Mouse (Mus musculus) layer of hippocampus, postnatal 36 days (tissue): Measurements from ENCODE around the gene Dnajc14. TPM values are rescaled to one million over a fixed set of nuclear protein-coding genes. Genes with fewer than 3 reads are reported as not detected.
"Not testable (repeated sequence)": the region's sequence is repeated elsewhere in the genome, so short reads cannot be mapped to it uniquely, and the experiment has no call there.

Experiments
- DNase-seq, 2 experiments: peaks; one replicate each; pipeline ENCODE4 v3.0.0; 2022
- total RNA-seq, 2 experiments: library from RNA; stranded (reverse); gene quantifications; 2 replicates each; pipeline ENCODE4 v1.2.3; 2021

Gene Dnajc14
- total RNA-seq, 2 experiments from 2014 or later: 65.3 to 69.1 TPM

- peak; percentile 98 to 99 for DNase-seq
Measured at GRCm38 (mm10) chr10:128821358-128822056, 17.6 kb downstream of the Dnajc14 start, which contains the start of gene Ormdl2. Gene Ormdl2, minus strand, starts transcription at chr10:128821645.

DNA sequence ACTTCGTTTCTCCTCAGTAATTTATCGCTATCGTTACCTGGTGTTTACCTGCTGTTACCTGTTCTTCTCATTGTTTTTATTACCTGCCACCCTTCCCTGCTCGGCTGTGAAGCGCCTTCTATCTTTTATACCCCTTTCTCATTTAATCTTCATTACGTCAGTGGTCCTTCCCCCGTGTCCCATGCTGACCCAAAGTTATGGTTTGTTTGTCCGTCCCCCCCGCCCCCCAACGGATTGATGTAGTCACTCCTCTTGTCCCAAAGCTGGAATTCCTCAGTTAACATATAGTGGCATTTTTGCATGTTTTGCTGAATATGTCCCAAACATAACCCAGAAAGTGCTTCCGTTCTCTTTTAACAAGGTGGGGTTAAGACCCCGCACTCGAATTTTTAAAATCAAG is 18.3 kb downstream of the Dnajc14 start:
- DNase-seq: no peak

DNA sequence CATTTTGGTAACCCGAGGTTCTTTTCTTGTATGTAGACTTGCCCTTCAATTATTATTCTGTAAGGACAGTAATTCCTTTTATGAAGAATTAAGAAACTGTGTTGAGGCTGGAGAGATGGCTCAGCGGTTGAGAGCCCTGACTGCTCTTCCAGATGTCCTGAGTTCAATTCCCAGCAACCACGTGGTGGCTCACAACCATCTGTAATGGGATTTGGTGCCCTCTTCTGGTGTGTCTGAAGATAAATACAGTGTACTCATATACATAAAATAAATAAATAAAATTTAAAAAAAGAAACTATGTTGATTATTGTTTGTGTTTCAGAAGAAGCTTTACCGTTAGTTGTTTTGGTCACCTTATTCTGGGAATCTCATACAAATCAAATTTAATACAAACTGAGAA is 19.2 kb downstream of the Dnajc14 start:
- DNase-seq: not testable (repeated sequence)

GRCm38 (mm10) chr10:128823821-128824220 is 20.0 kb downstream of the Dnajc14 start:
- DNase-seq: no peak

GRCm38 (mm10) chr10:128837400-128837799 is 33.5 kb downstream of the Dnajc14 start:
- DNase-seq: no peak

GRCm38 (mm10) chr10:128839434-128839833 is 35.6 kb downstream of the Dnajc14 start:
- no peak for DNase-seq

DNA sequence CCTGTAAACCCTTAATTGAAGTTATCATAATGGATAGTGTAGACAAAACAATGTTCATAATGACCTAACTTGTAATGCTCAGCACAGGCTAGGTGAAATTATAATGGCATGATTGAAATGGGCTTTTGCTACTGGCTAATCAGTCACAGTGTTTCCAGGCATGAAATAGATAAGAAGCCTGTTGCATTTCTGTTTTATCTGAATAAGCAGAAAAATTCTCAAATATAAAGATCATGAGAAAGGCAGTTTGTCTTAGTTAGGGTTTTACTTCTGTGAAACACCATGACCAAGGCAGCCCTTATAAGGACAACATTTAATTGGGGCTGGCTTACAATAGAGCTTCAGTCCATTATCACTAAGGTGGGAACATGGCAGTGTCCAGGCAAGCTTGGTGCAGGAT is 36.8 kb downstream of the Dnajc14 start:
- no peak for DNase-seq

DNA sequence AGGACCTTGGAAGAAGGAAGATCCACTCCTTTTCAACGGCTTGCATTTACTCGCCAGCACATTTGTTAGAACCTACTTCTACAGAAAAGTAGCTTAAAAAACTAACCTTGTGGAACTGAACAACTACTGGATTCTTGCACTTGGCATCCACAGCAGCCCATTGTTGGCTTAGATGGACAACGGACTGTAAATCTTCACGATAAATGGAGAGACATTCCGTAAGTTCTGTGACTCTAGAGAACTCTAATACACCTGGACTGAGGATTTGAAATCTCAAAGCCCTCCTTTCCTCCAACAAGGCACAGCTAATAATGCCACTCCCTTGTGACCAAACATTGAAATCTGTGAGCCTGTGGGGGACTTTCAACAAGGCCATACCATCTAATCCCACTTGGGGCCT is 39.4 kb downstream of the Dnajc14 start:
- no peak for DNase-seq

DNA sequence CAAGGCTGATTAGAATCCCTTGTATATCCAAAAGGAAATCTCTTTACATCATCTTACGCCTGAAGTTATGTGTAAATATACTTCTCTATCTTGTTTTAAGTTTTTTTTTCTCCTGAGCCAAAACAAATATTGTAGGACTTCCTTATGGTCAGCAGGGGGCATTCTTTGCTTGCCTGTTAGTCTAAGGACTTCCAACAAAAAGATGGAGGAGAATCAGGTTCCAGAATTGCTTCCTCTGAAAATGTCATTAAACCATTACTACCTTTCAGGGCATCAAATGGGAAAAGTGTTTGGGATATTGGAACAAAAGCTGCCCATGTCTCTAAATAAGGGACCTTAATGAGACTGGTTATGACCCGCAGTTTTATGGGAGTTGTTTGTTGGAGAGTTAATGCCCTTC is 41.7 kb downstream of the Dnajc14 start:
- no peak for DNase-seq

DNA sequence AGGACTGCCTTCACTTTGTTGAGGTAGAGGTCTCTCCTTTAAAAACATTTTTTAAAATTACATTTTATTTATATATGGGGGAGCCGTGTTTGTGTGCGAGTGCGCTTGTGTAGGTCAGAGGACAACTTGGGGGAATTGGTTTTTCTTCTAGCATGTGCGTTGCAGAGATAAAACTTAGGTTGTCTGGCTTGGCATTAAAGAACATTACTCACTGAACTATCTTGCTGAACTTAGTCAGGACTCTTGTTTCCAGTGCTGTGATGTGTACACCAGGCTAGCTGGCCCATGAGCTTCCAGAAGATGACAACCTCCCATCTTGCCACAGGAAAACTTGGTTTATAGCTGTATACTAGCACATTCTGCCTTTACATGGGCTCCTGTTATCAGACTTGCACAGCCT is 42.8 kb downstream of the Dnajc14 start:
- no peak for DNase-seq

DNA sequence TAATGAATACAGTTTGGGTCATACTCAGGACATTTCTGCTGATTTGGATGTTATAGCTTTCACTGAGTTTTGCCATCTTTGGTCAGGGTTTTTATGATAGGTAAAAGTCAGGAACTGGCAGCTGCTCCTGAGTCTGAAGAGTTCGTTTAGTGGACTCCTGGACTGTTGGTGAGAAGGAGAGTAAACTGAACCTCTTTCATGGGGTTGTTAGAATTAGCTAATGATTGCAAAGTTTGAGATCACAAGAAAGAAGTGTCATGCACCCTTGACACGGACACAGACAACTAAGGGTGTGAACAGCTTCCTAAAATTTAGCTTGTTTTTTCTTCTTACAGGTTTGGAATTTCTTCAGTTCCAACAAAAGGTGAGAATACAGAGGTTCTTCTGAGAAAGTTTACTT is 44.6 kb downstream of the Dnajc14 start:
- no peak for DNase-seq

DNA sequence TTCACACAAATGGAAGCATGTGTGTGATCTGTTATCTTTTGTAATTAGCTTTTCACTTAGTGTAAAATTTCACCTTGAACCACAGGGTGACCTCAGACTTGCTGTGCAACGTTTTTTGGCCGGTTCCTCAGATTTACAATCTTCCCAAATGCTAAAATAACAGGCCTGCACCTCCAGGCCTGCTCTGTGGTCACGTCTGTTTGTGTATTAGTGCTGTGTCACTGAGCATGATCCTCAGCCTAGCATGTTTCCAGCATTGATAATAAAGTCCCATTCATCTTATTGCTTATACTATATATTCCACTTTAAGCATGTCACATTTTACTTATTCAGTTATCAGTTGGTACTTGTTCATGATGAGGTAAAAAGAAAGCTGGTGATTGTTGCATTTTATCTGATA is 46.5 kb downstream of the Dnajc14 start:
- no peak for DNase-seq

GRCm38 (mm10) chr10:128861176-128861575 is 57.3 kb downstream of the Dnajc14 start:
- DNase-seq: no peak

DNA sequence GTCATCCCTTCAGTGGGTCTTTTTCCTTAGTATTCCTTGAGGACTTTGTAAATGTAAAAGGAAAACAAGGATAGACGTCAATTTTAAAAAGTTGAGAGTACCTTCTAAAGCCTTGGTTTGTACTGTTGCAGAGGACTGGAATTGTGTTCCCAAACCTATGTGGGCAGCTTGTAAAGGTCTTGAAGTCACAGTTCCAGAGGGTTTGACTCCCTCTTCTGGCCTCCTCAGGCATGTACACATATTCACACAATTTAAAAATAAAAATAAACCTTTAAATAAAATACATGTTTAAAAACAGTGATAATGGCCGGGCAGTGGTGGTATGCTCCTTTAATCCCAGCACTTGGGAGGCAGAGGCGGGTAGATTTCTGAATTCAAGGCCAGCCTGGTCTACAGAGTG is 62.2 kb downstream of the Dnajc14 start:
- no peak for DNase-seq

GRCm38 (mm10) chr10:128866518-128866917 is 62.7 kb downstream of the Dnajc14 start:
- no peak for DNase-seq

Other genes with a start within 250 kb of the Dnajc14 start
- 10 to 100 TPM; 61.9 to 66.9 TPM for gene Pa2g4, start 238.1 kb upstream of the Dnajc14 start, total RNA-seq
- gene Erbb3, start 214.4 kb upstream of the Dnajc14 start, total RNA-seq: 1 to 10 TPM; 7.8 to 8.0 TPM
- gene Rps26, start 177.3 kb upstream of the Dnajc14 start, total RNA-seq: 100 to 1,000 TPM; 288 to 319 TPM
- 10 to 100 TPM; 14.8 to 15.5 TPM for gene Ikzf4, start 158.1 kb upstream of the Dnajc14 start, total RNA-seq
- 10 to 100 TPM; 11.4 to 14.2 TPM for gene Suox, start 130.0 kb upstream of the Dnajc14 start, total RNA-seq
- 100 to 1,000 TPM; 131 to 134 TPM for gene Rab5b, start 107.8 kb upstream of the Dnajc14 start, total RNA-seq
- under 1 TPM; 0.25 to 0.35 TPM for gene Pmel, start 99.9 kb upstream of the Dnajc14 start, total RNA-seq
- 1 to 10 TPM; 2.0 to 2.4 TPM for gene Cdk2, start 99.0 kb upstream of the Dnajc14 start, total RNA-seq
- gene Dgka, start 59.2 kb upstream of the Dnajc14 start, total RNA-seq: 10 to 100 TPM in 1 of 2 experiments, 1 to 10 TPM in 1; 9.3 to 11.1 TPM
- gene Pym1, start 56.2 kb upstream of the Dnajc14 start, total RNA-seq: 10 to 100 TPM; 26.0 to 28.2 TPM
- under 1 TPM; 0.20 to 0.46 TPM for gene Mmp19, start 13.2 kb upstream of the Dnajc14 start, total RNA-seq
- 10 to 100 TPM in 1 of 2 experiments, 1 to 10 TPM in 1; 8.4 to 10.6 TPM for gene Tmem198b, start 308 bp downstream of the Dnajc14 start, total RNA-seq
- 10 to 100 TPM; 38.9 to 39.5 TPM for gene Sarnp, start 13.3 kb downstream of the Dnajc14 start, total RNA-seq
- 1 to 10 TPM; 8.9 to 9.8 TPM for gene Ormdl2, start 17.6 kb downstream of the Dnajc14 start, total RNA-seq
- gene Gdf11, start 87.7 kb downstream of the Dnajc14 start, total RNA-seq: 10 to 100 TPM; 20.4 to 22.7 TPM
- 10 to 100 TPM; 77.8 to 79.7 TPM for gene Cd63, start 96.9 kb downstream of the Dnajc14 start, total RNA-seq
- 1 to 10 TPM; 6.4 to 8.9 TPM for gene Rdh5, start 118.8 kb downstream of the Dnajc14 start, total RNA-seq
- gene Bloc1s1, start 120.0 kb downstream of the Dnajc14 start, total RNA-seq: 10 to 100 TPM; 92.9 to 94.1 TPM
- gene Itga7, start 129.8 kb downstream of the Dnajc14 start, total RNA-seq: 10 to 100 TPM; 30.1 to 35.4 TPM
- not detected for gene Mettl7b, start 156.9 kb downstream of the Dnajc14 start, total RNA-seq
- gene Olfr9, start 185.4 kb downstream of the Dnajc14 start, total RNA-seq: not detected
- gene Olfr763, start 206.7 kb downstream of the Dnajc14 start, total RNA-seq: not detected
- not detected for gene Olfr764-ps1, start 235.8 kb downstream of the Dnajc14 start, total RNA-seq
- gene Olfr765, start 245.9 kb downstream of the Dnajc14 start, total RNA-seq: not detected